Mouse (Mus musculus) left cerebral cortex, postnatal 14 days (tissue): ENCODE data around the gene 1700001P01Rik. TPM values are rescaled to one million over a fixed set of nuclear protein-coding genes. Genes with fewer than 3 reads are reported as not detected.

Experiments used
- DNase-seq, 2 experiments: peaks; one replicate each; pipeline ENCODE4 v3.0.0; 2021 to 2022; ENCODE audit warnings: low spot score in 2 of 2, mixed read lengths in 1 of 2
- intact Hi-C: fragments of 180-260 bp; cut with DNase I; formaldehyde crosslinking; loops from one replicate; pipeline ENCODE4 v1.15.1; 2025
- long read RNA-seq, 2 experiments: library from polyadenylated mRNA; stranded (forward); transcript quantifications; one replicate each; pipeline ENCODE4 v2.0.0; 2021
- total RNA-seq, 2 experiments: library from RNA; stranded (reverse); gene quantifications; 2 replicates each; pipeline ENCODE4 v1.2.3; 2021

Gene 1700001P01Rik
- total RNA-seq = 1 to 10 TPM in 1 of 2 experiments, not detected in 1; 1.0 TPM
- long read RNA-seq, experiment 1 = 0 reads
- long read RNA-seq, experiment 2 = 0 reads

DNA sequence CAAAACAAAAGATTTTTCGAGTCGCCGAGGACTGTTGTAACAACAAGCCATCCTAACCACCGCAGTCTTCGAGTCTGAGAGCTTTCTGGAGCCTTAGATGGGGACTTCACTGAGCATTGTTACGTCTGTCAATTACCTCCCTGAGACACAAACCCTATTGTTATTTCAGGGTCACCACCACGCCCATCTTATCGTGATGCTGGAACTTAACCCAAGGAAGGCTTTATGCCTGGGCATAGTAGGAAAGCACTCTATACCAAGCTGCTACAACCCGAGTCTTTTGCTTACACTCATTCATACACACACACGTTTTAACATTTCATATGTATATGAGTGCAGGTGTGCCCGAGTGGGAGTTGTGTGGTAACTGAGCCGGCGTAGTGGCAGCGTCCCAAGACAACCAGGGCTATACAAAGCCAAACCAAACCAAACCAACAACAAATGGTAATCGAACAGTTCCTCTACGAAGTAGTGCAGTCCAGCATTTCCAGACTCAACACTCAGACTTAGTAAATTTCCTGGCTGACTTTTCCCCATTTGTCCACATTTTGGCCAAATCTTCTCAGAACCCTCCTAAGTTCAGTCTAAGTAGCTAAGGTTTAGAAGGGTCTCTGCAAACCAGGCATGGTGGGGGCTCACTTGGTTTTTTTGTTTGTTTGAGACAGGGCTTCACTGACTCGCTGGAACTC, at the start of gene 1700001P01Rik:
TSS of gene 1700001P01Rik (minus strand) at position 111 of the 689 bp plus-strand sequence.
- intact Hi-C loops = no loop called here

DNA sequence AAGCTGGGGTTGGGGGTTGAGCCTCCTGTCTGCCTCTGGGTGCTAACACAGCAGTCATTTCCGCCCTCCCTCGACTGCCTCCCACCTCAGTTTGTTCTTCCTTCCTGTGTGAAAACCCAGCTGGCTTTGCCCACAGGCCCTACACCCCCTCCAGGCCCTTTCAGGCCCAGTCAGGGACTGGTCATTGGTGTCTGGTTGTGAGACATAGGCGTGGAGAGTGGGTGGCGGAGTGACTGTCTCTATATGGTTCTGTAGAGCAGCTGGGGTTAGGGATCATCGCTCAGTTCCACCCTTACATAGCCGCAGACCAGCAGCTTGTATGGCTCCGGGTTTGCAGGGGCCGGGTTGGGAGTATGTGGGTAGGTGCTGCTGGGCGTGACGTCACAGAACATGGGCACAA, 49.6 kb upstream of the 1700001P01Rik start:
- DNase-seq = no peak
- intact Hi-C loops = no loop called here

More for the DNA sequence above, at the start of gene 1700001P01Rik:
- no peak for DNase-seq

DNA sequence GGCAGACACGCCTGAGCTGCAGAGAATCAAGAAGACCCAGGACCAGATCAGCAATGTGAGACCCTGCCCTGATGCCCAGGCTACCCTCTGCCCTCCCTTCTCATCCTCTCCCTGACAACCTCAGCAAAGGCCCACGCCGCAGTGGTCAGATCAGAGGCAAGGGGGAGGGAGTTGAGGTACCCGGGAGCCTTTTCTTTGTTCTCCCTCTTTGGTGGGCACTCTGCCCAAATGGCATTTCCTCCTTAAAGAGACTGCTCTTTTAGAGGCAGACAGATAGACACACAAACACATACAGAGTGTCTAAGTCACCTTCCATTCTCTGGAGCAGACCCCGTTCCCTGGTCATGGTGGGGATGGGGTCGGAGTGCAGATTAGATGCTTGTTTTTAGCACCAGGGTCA, 49.2 kb upstream of the 1700001P01Rik start:
- intact Hi-C loops = no loop called here
- DNase-seq = no peak

DNA sequence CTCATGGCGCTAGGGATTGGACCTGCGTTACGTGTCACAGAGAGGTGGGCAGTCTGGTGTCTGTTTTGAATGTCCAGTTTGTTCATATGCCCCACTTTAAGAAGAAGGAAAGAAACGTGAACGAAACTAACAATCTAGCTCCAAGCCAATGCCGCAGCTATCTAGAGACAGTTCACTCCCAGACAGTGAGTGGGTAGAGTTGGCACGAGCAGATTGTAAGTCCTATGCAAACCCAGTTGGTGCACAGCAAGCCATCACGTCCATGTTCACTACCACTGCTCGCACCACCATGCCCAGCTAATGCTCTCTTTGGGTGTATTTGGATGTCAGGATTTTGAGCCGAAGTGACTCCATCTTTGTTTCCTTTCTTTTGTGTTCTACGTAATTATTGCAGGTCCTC, 48.5 kb upstream of the 1700001P01Rik start:
- intact Hi-C loops = no loop called here

DNA sequence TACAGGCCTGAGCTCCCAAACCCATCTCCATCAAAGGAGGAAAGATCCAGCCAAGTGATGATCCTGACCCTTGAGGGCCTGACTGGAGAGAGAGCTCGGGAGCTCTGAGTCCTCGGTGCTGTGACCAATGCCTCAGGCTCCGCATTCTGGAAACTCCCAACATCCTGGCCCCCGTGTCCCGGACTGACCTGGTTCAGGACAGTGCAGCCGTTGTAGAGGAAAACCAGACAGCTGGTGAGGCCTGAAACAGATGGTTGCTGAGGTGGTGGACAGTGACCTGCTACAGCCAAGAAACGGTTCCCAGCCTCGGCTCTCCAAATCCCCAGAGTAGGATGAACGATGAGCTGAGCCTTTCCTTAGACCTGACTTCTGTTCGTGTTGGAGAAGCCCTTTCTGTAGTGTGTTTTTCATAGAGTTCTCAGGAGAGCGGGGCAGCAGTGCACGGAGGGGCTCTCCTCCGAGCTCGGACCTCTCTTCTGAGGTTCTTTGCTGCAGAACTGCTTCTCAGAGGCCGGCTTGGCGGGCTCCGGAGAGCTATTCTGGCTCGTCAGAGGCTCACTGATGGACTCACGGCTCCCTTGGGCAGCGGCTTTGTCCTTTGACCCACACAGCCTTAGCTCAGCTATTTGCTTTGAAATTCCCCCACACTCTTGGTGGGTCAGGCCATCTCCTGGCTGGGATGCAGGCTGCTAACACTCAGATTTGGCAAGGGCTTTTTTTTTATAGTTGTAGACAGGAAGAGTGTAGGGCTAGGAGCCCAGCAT, 47.3 kb upstream of the 1700001P01Rik start:
- intact Hi-C loops = no loop called here
- no peak for DNase-seq

More for the DNA sequence above, 48.5 kb upstream of the 1700001P01Rik start:
- no peak for DNase-seq

DNA sequence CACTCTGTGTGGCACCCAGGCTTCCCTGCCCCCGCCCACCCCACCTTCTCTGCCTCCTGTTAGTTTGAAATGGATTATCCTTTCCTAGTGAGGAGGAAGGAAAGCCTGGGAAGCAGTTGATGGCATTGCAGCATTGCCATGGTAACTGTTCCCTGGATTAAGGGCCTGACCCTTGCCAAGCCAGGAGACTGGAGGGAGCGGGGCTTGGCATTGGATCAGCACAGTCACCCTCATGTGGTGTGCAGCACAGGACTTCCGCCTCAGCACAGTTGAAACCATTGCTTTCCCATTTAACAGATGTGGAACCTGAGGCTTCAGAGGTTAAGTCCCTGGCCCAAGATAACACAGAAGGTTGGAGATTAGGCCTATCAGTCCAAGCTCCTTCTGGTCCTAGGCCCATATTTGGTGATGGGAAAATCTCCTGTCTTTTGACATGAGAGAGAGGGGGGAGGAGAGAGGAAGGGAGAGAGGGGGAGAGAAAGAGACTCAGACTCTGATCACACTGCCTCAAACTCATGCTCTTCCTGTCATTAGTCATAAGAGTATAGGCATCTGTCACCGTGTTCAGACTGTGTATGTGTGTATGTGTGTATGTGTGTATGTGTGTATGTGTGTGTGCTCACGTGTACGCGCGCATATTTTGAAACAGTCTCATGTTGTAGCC, 45.8 kb upstream of the 1700001P01Rik start:
- intact Hi-C loops = no loop called here
- no peak for DNase-seq

DNA sequence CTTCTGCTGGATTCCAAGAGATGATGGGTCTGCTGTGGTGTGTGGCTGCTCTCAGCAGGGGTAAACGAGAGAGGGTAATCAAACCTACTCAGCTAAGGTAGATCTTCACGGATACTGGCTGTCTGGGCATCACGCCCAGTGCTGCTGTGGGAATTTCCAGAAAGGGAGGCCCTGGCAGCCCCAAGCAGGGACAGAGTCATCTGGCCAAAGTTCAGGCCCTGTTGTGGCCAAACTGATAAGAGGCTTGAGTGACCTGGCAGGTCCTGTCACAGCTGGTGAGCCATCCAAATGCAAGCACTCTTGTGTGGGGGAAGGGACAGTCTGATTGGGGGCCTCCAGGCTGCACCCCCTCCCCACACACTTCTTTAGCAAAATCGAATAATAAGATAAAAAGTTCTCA, 45.1 kb upstream of the 1700001P01Rik start:
- intact Hi-C loops = no loop called here
- no peak for DNase-seq

DNA sequence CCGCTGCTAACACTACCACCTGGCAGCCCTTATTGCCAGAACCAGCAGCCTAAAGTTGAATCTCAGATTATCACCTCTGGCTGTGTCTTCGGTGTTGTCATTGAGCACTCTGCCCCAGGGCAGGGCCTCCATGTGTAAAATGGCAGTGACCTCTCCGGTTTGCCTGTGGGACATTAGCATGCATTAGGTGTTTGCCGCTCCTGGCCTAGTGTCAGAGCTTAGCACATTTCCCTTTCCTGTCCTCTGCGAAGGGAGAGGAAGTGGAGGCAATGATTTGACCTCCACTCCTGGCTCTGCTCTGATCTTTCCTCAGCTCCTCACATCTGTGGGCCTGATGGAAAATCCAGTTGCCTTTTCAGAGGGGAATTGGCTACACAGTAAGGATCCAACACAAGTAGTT, 44.2 kb upstream of the 1700001P01Rik start:
- DNase-seq = no peak
- intact Hi-C loops = no loop called here

DNA sequence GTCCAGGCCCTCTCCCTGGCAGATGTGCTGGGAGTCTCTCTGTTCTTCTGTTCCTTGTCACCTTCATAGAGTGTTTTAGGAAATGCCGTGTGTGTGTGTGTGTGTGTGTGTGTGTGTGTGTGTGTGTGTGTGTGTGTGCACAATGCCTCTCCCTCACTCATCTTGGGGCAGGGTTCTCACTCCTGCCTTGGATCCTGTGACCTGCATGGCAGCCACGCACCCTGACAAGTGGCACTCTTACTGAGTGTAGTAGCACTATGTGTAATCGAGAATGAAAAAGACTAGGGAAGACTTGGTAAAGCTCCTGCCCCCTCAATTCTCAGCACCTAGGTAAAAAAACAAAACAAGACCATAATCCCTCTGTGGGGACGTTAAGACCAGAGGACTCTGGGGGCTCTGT, 43.4 kb upstream of the 1700001P01Rik start:
- DNase-seq = no peak
- intact Hi-C loops = no loop called here

DNA sequence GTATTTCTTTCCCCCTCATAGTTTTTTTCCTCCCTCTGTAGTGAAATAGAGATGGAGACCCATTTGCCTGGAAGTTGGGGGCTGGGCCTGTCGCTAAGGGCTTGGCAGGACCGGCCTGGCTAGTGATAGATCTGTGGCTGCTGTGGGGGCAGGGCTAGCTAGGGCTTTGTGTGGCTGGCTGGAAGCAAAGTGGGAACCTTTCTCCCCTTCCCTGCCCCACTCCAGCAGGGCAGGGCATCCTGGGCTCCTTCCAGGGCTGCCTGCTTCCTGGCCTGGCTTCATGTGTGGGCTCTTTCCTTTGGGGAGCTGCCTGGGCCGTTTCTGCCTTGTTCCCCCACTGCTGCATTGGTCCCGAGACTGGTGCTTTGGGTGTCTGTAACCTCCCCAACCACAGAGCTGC, 42.9 kb upstream of the 1700001P01Rik start:
- no peak for DNase-seq
- intact Hi-C loops = no loop called here

DNA sequence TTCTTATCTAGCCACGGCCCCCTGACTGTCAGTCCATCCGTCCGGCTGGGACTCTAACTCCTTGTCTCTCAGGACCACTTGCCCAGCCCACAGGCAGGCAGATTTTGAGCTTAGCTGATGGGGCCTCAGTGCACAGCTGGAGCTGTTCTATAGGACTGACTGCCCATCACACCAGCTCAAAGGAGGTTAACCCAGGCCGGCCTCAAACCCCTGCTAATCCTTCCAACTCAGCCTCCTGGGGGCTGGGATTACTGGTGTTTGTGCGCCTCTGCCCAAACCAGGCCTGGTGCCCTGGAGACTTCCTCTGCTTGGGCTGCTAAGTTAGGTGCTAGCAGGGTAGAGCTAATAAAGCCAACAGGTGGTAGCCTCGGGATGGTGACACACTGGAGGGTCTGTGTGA, 42.3 kb upstream of the 1700001P01Rik start:
- intact Hi-C loops = no loop called here
- DNase-seq = no peak

DNA sequence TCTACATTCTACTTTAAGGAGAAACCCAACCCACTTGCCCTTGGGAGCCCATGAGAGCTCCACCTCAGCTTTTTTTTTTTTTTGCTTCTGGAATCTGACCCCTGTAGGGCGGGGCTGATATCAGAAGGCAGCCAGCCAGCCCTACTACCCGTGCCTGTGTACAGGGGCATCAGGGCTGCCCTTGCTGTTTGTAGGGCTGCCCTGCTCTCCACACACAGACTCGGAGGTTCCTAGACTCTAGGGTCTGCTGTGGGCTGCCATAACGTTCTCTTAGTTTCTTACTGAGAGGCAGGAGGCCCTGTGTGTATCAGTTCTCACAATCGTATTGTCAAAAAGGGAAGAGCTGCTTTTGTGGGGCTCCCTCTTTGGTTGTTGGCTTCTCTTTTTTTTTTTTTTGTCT, 41.7 kb upstream of the 1700001P01Rik start:
- no peak for DNase-seq
- intact Hi-C loops = no loop called here

DNA sequence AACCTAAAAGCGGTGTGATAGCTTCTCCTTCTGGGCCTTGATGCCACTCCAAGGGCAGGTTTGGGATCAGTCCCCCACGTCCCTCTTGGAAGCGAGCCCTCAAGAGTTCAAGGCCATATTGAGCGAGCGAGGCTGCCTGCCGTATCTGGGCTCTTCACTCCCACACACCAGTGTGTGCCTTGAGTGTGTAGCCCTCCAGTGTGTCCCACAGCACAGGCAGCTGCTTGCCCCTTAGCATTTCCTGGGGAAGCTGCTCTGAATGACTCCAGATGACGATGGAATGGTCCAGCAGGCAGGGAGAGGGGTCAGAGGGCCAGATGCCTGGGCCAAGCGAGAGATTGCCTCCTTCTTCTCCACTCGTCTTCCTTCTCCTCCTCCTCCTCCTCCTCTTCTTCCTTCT, 41.2 kb upstream of the 1700001P01Rik start:
- intact Hi-C loops = no loop called here
- DNase-seq = no peak

DNA sequence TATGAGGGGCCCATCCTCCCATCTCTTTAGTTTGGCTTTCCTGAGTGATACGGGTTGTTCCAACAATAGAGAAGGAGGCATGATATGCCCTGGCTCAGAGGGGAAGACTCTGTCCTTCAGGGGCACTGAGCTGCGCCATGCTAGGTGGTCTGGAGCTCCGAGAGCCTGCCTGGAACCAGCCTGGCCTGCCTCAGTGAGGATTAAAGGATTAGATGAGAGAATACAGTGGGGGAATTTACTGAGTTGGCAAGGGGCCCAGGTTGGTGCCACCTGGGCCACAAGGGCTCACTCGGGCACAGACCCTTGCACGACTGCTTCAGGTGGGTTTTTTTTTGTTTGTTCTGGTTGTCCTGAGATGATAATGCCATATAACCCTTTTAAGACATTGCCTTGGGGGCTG, 40.5 kb upstream of the 1700001P01Rik start:
- DNase-seq = no peak
- intact Hi-C loops = no loop called here

DNA sequence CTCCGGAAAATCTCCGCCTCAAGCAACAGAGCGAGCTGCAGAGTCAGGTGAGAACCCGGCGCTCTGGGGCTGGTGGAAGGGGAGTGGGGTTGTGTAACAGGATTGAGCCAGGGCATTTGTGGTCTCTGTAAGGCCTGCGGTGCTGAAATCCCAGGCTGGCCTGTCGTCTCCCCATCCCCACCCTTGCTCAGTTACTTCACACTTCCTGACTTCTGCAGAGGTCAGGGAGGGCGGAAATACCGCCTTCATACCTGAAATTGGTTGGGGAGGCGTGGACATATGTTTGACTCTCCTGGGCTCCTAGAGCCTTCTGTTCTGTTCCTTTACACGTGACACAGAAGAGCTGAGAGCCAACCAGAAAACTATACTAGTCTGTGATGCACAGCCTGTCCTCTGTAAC, 40.0 kb upstream of the 1700001P01Rik start:
- DNase-seq = no peak
- intact Hi-C loops = no loop called here

DNA sequence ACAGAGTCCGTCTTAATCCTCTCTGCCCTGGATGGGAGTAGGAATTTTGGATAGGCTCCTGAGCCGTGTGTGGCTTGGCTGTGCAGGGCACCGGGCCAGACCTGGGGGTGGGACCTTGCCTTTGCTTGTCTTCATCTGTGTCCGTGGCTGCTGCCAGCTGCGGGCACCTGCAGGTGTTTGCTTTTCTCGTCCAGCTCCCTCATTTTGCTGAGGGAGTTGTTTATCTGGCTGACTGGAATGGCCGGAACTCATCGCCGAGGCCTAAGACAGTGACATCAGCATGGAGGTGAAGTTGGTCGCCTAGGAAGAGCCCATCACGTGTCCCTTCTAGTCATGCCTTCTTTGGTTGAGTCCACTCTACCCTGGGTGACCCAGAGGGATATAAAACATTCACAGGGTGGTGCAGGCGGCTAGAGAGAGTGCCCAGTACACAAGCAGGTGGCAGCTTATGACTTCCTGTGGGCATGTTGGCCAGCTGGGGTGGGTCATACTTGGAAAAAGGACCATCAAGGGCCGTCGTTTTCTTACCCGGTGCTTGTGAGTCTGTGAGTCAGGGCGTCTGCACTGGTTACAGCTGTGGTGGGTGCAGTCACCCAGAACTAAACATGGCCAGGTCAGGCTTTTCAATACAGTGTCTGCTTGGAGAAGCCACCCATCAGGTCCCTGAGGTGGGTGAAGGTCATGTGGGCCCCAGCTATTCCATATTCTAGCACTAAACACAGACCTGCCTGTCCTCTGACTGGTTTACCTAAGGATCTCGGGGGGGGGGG, 38.2 kb upstream of the 1700001P01Rik start:
- intact Hi-C loops = no loop called here
- no peak for DNase-seq

DNA sequence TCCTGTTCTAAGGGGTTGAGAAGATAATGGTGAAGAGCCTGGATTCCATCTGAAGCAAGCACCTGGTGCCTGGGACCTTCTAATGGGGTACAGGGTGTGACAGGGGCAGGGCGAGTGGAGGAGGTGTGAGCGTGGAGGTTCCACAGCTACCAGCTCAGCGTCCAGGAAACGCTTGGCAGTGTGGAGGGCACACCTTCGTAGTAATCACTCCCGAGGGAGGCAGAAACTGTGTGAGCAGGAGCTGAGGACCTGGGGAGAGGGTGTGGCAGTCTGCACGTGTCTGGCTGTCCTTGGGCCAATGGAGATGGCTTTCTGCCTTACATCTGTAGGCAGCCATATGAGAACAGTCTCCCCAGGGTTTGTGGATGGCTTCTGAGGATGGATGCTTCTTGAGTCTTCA, 37.4 kb upstream of the 1700001P01Rik start:
- DNase-seq = no peak
- intact Hi-C loops = no loop called here

DNA sequence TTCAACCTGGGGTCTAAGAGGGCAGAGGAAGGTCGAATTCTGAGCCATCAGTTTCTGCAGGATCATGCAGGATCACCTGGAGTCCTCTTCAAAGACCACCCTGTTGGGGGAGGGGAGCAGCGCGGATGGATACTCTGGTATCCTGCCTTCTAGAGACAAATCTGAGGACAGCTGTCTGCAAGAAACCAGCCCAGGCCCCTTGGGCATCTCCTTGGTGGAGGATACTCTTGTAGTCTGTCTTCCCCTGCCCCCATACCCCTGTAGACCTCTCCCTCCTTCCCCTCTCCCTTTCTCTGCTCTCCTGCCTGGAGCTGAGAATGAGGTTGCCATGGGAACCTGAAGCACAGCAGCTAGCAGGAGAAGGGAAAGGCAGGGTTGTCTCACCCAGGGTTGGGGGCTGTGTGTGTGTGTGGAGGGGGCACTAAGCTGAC, 36.8 kb upstream of the 1700001P01Rik start:
- DNase-seq = peak; percentile 59 to 67
- intact Hi-C loops = no loop called here

DNA sequence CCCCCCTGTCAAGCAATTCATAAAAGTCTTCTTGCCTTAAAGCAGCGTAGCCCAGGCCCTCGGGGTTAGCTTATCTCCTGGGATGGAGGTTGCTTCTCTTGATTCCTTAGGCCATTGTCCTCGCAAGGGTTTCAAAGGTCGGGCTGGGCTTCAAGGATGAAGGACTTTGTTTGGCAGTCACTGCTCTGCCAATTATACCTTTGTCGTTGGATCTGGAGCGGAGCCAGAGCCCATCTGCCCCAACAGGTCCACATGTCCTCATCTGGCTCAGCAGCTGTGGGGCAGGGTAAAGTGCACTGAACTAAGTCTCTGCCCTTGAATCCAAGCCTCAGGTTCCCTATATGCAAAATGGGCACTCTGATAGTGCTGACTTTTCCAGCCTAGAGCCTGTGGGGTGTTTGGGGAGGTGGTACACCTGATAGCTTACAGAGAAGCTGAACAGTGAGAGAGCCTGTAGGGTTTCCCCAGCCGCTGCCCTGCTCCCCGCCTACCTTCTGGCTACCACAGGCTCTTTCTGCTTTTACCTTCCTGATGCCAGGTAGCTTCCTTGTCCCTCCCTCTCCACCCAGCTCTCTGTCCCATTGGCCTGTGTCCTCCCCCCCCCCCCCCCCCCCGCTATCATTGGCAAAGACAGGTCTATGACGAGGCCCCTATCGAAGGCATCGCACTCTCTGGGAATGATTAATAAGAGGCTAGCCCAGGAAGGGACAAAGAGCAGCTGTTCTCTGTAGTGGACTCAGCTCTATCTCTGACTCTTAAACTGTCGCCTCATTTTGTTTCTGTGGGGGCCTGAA, 36.0 kb upstream of the 1700001P01Rik start:
- intact Hi-C loops = no loop called here
- DNase-seq = no peak
